Mouse (Mus musculus) gastrocnemius, postnatal 36 days (tissue): ENCODE results near the gene Cep68. TPM values are rescaled to one million over a fixed set of nuclear protein-coding genes. Genes with fewer than 3 reads are reported as not detected.

Source experiments
- DNase-seq, 2 experiments: peaks; one replicate each; pipeline ENCODE4 v3.0.0; 2022
- intact Hi-C: fragments of 180-260 bp; cut with DNase I; formaldehyde crosslinking; loops from one replicate; pipeline ENCODE4 v1.15.1; 2025
- long read RNA-seq, 2 experiments: library from polyadenylated mRNA; stranded (forward); transcript quantifications; one replicate each; pipeline ENCODE4 v2.0.0; 2021
- total RNA-seq, 2 experiments: library from RNA; stranded (reverse); gene quantifications; 2 replicates each; pipeline ENCODE4 v1.2.3; 2021

Cep68 gene
- 10 to 100 TPM; 26.9 to 30.0 TPM for total RNA-seq
- long read RNA-seq, experiment 1, full-length matches to known transcripts: 5 of 12 reads
- long read RNA-seq, experiment 1, partial matches to known transcripts: 1 of 12 reads
- long read RNA-seq, experiment 1, other reads (novel, unspliced or antisense): 6 of 12 reads
- long read RNA-seq, experiment 2, full-length matches to known transcripts: 9 of 19 reads
- long read RNA-seq, experiment 2, partial matches to known transcripts: 6 of 19 reads
- long read RNA-seq, experiment 2, other reads (novel, unspliced or antisense): 4 of 19 reads

- DNase-seq: peak; percentile 89 to 95
- intact Hi-C loops: loop anchor here (5.0 to 10.0 kb wide), 3 partner anchors 47 to 385 kb away; partner anchors contain the start of gene Rab1a
Measured at GRCm38 (mm10) chr11:20249296-20250110, at the start of gene Cep68. Cep68 (minus strand) TSS chr11:20249429.

DNA sequence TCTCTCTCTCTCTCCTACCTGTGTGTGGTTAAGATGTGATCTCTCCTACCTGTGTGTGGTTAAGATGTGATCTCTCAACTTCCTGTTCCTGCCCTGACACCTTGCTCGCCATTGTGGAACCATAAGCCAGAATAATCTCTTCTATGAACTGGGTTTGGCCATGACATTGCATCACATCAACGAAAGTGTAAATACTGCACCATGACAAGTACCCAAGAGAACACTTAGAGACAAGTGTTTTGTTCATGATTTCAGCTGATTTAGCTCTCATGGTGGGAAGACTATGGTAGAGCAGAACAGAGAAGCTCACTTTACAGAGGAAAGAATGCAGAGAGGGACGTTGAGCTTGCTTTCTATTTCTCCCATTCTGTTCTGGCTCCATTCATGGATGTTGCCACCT is 35.2 kb upstream of the Cep68 start:
- intact Hi-C loops: no loop called here
- no peak for DNase-seq

DNA sequence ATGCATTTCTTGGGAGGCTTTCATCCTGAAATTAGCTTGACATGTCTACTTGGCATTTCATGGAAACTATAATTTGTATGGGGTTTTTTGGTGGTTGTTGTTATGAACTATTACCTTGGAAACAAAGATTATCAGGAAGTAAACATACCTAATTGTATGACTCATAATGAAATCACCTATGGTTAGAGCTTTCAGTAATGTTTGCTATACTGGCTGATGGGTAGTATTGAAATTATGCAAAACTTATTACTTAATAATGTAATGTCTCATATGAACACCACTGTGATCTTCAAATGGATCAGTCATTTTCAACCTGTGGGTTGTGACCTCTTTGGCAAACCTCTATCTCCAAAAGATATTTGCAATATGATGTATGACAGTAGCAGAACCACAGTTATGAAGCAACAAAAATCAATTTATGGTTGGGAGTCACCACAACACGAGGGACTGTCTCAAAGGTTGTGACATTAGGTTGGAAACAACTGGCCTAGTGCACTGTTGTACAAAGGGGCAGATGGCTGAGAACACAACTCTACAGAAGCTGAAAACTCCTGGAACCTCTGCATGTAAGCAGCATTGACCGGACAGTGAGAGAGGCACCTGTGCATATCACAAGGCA is 33.5 kb upstream of the Cep68 start:
- intact Hi-C loops: no loop called here
- DNase-seq: no peak

DNA sequence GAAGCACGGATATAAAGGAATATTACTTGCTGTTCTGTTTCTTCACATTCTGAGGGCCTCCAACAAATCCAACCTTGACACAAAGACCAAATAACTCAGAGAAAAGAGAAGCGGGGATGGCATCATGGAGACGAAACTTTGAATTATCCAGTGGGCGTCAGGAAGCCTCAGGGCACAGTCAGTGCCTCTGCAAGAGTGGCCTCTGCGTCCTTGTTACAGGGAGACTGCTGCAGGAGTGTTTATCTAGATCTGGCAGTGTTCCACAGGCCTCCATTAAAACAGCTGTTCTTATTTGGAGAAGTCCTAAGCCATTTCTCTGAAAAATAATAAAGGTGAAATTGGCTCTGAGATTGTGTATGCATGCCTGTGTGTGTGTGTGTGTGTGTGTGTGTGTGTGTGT is 31.8 kb upstream of the Cep68 start:
- DNase-seq: no peak
- intact Hi-C loops: no loop called here

DNA sequence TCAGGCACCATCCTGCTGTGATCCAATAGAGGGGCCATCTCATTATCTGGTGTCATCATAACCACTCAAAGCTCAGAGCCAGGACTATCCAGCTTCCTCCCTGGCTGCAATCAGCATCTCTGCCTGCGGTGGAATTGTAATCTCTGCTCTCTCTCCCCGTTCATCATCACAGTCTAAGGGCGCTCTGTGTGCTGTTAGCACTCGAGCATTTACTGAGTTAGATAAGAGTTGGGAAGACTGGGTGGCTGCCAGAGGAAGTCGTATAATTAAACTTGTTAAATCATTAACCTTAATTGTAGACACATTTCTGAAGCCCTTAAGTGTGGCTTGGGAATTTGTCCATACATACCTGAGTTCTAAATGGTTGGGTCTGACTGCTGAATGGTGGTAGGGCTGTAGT is 29.5 kb upstream of the Cep68 start:
- intact Hi-C loops: no loop called here
- DNase-seq: no peak

GRCm38 (mm10) chr11:20277106-20277505 is 27.9 kb upstream of the Cep68 start:
- intact Hi-C loops: no loop called here
- no peak for DNase-seq

DNA sequence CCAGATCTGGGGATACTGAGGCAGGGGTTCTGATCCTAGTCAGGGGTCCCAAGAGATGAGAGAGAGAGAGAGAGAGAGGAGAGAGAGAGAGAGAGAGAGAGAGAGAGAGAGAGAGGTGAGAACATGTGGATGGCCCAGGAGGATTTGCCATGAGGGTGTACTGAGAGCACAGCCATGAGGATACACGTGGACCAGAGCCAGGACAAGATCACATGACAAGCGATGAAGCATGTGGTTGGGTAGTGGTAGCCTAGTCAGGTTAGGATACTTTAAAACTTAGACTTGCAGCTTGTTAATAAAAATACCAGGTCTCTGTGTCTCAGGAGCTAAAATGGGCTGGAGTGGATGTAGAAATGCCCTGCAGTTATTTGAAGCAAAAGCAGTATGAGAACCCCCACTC is 26.7 kb upstream of the Cep68 start:
- intact Hi-C loops: no loop called here
- DNase-seq: no peak

DNA sequence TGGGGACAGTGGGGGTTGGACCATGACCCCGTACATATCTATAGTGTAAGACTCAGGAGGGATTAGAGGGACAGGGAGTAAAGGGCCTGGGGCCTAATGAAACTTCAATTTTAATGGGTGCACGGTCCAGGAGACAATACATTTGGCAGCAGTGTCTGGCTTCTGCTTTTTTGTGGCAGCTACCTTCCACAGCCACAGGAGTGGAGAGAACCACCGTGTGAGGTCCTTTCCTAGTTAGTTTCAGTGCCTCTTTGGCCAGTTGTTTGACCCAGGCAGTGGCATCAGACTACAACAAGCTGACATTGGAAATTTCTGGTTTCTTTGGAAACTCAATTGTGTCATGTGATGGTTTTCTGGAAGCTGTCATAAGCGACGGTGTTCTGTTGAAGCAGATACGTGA is 20.7 kb upstream of the Cep68 start:
- no peak for DNase-seq
- intact Hi-C loops: no loop called here

DNA sequence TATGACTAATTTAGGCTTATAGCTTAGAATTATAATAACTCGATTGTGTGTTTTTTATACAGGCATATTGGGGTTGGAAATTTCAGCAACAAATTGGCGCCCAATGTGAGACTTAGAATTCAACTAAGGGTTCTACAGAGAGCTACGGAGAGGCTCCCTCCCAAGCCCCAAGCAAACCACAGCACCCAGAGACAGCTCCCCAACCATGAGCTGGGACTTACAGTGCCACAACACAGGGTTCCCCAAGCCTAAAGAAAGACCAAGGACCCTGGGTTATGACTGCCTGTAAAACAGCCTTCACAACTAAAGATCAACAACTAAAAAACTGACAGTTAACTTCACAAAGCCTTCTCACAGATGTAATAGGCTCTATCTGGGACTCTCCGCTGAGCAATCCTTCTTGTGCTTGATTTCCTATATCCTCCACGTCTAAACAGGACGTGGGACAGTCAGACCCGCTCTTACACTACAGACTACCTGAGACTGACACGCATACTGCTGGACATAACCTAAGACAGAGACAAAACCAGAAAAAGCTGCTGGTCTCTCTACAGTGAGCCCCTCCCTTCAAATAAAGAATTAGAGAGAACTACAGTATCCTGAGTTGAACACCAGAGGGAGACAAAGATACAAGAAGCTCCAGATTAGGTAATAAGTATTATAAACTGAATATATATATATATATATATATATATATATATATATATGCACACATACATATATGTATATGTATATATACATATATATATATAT is 13.6 kb upstream of the Cep68 start:
- DNase-seq: no peak

GRCm38 (mm10) chr11:20254791-20255190 is 5.6 kb upstream of the Cep68 start:
- intact Hi-C loops: no loop called here
- no peak for DNase-seq

More for the DNA sequence above, 13.6 kb upstream of the Cep68 start:
- intact Hi-C loops: loop anchor here (2.0 to 5.0 kb wide), 2 partner anchors 69 to 138 kb away; partner anchors contain the start of gene Slc1a4

- intact Hi-C loops: no loop called here
- DNase-seq: no peak
Measured at GRCm38 (mm10) chr11:20253088-20253487, 3.9 kb upstream of the Cep68 start.

- DNase-seq: no peak
- intact Hi-C loops: no loop called here
Measured at GRCm38 (mm10) chr11:20250476-20251178, 1.4 kb upstream of the Cep68 start.

GRCm38 (mm10) chr11:20248840-20249239 is 389 bp downstream of the Cep68 start:
- intact Hi-C loops: loop anchor here (5.0 to 10.0 kb wide), 3 partner anchors 47 to 386 kb away; partner anchors contain the start of gene Rab1a
- DNase-seq: no peak

DNA sequence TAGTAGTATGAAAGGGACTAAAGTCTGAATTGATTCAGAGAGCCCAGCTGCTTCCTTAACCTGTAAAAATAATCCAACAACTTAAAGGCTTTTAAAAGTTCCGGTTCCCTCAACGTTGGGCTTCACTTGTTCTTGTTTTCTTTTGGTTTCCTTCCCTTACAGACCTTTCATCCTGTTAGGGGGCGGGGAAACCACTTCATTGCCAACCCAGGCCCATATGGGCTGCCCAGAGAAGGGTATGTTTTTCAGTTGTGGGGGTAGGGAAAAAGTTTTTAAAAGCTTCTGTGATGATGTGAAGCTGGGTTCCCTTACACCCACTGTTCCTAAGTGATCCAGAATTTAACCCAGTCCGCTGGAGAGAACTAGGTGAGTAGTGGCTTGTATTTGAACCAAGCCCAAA is 952 bp downstream of the Cep68 start:
- intact Hi-C loops: loop anchor here (5.0 to 10.0 kb wide), 3 partner anchors 46 to 387 kb away; partner anchors contain the start of gene Rab1a
- DNase-seq: no peak

DNA sequence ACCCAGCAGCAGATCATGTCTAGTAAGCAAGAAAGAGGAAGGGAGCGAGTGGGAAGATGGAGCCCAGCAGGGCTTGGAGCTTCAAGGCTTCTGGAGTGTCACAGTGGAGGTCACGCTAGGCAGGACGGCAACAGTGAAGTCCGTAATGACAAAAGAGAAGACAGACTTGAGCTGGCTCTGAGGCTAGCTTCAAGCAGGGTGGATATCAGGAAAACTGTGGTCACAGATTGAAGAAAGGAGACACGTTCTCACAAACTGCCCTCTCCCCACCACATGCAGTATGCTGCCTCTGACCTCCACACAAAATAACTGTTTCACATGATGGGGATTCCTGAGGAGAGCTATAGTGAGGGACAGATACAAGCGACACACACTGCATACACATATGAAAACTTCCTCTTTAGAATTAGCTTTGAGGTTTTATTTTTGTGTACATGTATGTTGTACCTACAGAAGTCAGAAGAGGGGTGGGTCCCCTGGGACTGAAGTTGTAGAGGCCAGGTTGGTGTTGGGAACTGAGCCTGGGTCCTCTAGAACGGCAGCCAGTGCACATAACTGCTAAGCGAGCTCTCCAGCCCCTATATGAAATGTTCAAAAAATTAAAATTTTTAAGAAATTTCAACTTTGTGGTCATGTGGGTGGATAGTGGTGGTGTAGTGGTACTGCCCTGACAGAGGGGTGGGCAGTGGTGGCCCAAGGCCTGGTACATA is 1.9 kb downstream of the Cep68 start:
- intact Hi-C loops: loop anchor here (5.0 to 10.0 kb wide), 3 partner anchors 45 to 388 kb away; partner anchors contain the start of gene Rab1a
- DNase-seq: no peak

GRCm38 (mm10) chr11:20246616-20247015 is 2.6 kb downstream of the Cep68 start:
- no peak for DNase-seq
- intact Hi-C loops: loop anchor here (5.0 to 10.0 kb wide), 3 partner anchors 44 to 388 kb away; partner anchors contain the start of gene Rab1a

GRCm38 (mm10) chr11:20245316-20245715 is 3.9 kb downstream of the Cep68 start:
- intact Hi-C loops: loop anchor here (5.0 to 10.0 kb wide), 3 partner anchors 43 to 389 kb away; partner anchors contain the start of gene Rab1a
- no peak for DNase-seq

- intact Hi-C loops: loop anchor here (5.0 to 10.0 kb wide), 3 partner anchors 42 to 390 kb away; partner anchors contain the start of gene Rab1a
- no peak for DNase-seq
Measured at GRCm38 (mm10) chr11:20244336-20245290, 4.6 kb downstream of the Cep68 start.
